Mouse (Mus musculus) ES-Bruce4 (cell line): ENCODE measurements around the gene Scfd2. TPM values are rescaled to one million over a fixed set of nuclear protein-coding genes. Genes with fewer than 3 reads are reported as not detected.

Experiments used
- H3K27ac ChIP-seq: 2 replicates; pipeline ENCODE4 v1.5.1; 2012; ENCODE audit warnings: low read length, inconsistent platforms; ENCODE audit not compliant: insufficient read depth
- H3K27me3 ChIP-seq: 2 replicates; pipeline ENCODE4 v1.6.1; 2012; ENCODE audit warnings: mild to moderate bottlenecking, low read length, inconsistent platforms; ENCODE audit not compliant: control insufficient read depth, poor library complexity, insufficient read depth, severe bottlenecking
- H3K36me3 ChIP-seq: 2 replicates; pipeline ENCODE4 v1.6.1; 2012; ENCODE audit warnings: inconsistent platforms, mild to moderate bottlenecking, low read length, moderate library complexity; ENCODE audit not compliant: control insufficient read depth, poor library complexity, insufficient read depth, severe bottlenecking
- H3K4me1 ChIP-seq: one replicate; pipeline ENCODE4 v1.8.1; 2011; ENCODE audit warnings: low read length; ENCODE audit not compliant: control insufficient read depth, insufficient read depth
- H3K4me3 ChIP-seq: 2 replicates; pipeline ENCODE4 v1.5.1; 2011; ENCODE audit warnings: low read depth, mild to moderate bottlenecking, low read length
- H3K9ac ChIP-seq: 2 replicates; pipeline ENCODE4 v1.6.1; 2012; ENCODE audit warnings: low read depth, mild to moderate bottlenecking, inconsistent platforms; ENCODE audit not compliant: poor library complexity, severe bottlenecking
- H3K9me3 ChIP-seq: replicated peaks from 2 replicates; pipeline ENCODE4 v1.6.1; 2012; ENCODE audit warnings: mild to moderate bottlenecking, low read length, inconsistent platforms; ENCODE audit not compliant: control insufficient read depth, poor library complexity, insufficient read depth, severe bottlenecking
- CTCF ChIP-seq: IDR thresholded peaks from one replicate; pipeline ENCODE4 v1.8.1; 2011; ENCODE audit warnings: low read depth, low read length
- EP300 ChIP-seq: IDR thresholded peaks from 2 replicates; pipeline ENCODE4 v1.6.1; 2011; ENCODE audit warnings: low read depth, low read length; ENCODE audit not compliant: insufficient read depth
- POLR2A ChIP-seq: IDR thresholded peaks from one replicate; pipeline ENCODE4 v1.8.1; 2011; ENCODE audit warnings: low read length; ENCODE audit not compliant: insufficient read depth
- polyA plus RNA-seq: library from polyadenylated mRNA; stranded (reverse); fragments of >200 nt; gene quantifications from 2 replicates; pipeline ENCODE4 v1.2.4, GENCODE M21; 2011; ENCODE audit warnings: low read depth; ENCODE audit not compliant: missing spikeins, insufficient read depth, insufficient read length

Gene Scfd2
- polyA plus RNA-seq, 1 experiment: 5.8 TPM

DNA sequence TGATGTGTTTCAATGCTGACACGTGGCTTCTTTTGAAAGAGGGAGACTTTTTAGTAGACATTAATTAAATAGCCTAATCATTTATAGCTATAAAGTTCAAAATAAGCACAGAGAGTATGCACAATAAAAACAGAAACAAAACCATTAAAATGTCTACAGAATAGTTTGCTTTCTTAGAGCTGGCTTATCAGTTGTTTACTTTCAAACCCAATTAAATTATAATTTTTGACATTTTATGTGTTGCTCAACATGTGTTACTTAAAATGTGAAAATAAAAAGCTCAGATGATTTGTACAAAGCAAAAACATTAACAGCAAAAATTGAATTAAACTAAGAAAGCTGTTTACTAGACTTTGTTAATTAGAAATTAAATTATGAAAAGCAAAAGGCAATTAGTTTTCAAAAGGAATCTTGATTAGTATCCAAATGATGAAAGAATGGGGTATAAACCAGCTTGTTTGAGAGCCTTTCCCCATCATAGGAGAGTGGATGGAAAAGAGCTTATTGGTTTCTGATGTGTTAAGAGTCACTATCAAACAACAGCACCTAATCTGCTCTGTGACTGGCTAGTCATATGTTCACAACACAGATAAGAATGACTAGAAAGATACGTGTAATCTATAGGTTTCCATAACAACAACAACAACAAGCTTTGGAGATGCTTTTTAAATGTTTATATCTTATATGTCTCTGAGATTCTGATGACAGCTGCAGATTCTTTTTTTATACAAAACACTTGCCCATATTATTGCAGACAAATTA lies 176.0 kb downstream of the Scfd2 start:
- no peak for TF ChIP-seq POLR2A
- Histone ChIP-seq H3K36me3 (no peaks in the 10 kb centered on the region), H3K27ac (no peak overlapping the region)

DNA sequence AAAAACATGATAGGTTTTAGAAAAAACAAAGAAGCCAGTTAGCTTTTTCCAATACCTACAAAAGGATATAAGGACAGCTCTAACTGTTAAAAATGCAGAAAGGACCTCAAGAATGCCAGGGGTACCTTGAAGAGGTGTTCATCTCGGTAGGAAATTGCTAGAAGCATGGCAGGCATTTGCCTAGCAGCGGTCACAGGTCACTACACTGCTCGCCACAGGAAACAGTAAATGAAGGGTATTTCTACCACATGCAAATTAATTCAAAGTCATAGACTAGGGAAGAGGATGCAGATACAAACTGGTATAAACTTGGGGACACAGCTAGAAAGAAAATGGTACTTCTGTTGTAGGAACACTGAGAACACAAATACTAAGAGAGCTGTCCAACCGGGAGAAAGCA lies 180.7 kb downstream of the Scfd2 start:
- H3K27ac ChIP-seq: no peak overlapping the region
- no peak for TF ChIP-seq POLR2A
- H3K27me3 ChIP-seq: no peaks in the 10 kb centered on the region
- H3K36me3 ChIP-seq: no peaks in the 10 kb centered on the region
- no peaks in the 10 kb centered on the region for H3K9me3 ChIP-seq
- H3K9ac ChIP-seq: no peak overlapping the region
- H3K4me3 ChIP-seq: no peak overlapping the region
- no peaks in the 10 kb centered on the region for H3K4me1 ChIP-seq

More for the DNA sequence above, 176.0 kb downstream of the Scfd2 start:
- Histone ChIP-seq H3K4me1 (no peaks in the 10 kb centered on the region), H3K4me3 (no peak overlapping the region), H3K9ac (no peak overlapping the region), H3K9me3 (no peaks in the 10 kb centered on the region), H3K27me3 (no peaks in the 10 kb centered on the region)

DNA sequence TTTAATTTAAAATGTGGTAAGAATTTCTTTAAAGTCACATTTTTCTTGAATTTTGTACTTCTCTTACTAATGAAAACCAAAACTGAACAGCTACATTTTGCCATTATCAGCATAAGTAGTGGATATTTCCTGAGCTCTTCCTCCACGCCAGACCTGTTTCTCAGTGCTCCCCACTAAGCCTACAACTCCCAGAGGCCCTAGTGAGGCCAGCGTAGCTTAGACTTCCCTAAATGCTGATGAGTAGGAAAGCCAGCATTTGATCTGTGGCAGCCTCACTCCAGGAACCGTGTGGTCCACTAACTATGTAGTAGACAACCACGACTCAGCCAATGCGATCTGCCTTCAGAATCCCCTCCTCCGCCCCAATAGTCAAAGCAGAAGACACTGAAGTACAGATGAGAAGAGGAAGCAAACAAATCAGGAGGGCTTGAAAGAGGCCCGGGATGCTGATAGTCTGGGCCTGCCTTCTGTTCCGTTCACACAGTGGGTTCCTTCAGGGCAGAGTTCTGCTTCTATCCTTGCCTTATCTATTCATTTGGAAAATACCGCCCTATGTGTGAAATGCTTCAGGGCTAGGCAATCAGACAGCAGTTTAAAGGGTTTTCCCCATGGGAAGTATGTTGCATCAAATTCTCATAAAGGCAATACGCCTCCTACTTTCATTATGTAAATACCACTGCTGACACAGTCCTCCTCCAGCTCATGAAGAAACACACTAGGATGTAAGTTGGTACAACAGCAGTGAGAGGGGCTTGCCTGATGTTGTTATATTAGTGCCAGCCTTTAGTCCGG lies 183.3 kb downstream of the Scfd2 start:
- H3K27me3 ChIP-seq: no peaks in the 10 kb centered on the region
- no peaks in the 10 kb centered on the region for H3K9me3 ChIP-seq
- no peak overlapping the region for H3K9ac ChIP-seq
- no peaks in the 10 kb centered on the region for H3K36me3 ChIP-seq
- no peak overlapping the region for H3K27ac ChIP-seq
- TF ChIP-seq POLR2A (no peak), EP300 (no peak), CTCF (no peak)
- no peak overlapping the region for H3K4me3 ChIP-seq
- H3K4me1 ChIP-seq: no peaks in the 10 kb centered on the region

DNA sequence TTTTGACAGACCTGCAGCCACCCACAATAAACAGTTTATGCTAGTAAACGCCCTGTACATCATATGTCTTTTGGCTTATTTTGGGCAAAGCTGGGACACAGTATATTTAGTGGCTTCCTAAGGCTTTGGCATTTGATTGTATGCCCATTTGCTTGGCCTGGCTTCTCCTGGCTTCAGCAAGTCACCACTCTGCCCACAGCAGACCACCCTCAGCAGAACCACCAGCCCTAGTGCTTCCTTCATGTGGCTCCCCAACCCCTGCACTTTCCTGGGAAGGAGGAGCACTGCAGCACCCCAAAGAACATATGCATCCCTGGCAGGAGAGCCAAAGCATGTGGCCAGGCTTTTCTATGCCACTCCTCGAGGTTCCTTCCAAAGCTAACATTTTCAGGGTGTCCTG lies 188.5 kb downstream of the Scfd2 start:
- TF ChIP-seq POLR2A: no peak
- TF ChIP-seq EP300: no peak
- TF ChIP-seq CTCF: no peak
- H3K27me3 ChIP-seq: no peaks in the 10 kb centered on the region; the same call in 1 of the 2 replicates
- no peak overlapping the region for H3K27ac ChIP-seq

DNA sequence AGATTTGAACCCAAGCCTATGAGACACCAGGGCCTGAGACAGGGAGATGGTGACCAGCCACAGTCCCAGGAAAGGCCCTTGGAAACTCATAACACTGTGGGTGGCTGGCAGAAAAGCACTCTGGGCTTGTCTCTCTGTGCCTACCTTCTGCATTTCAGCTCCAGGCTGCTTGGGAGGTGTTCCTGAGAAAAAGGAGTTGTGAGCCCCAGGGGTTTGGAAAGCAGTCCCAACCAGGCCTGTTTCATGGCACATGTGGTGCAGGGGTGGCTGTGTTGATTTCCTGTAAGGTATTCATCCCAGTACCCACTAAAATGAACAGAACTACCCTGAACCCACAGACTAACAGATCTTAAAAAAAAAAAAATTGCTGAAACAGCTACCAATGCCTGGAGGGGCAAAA lies 189.0 kb downstream of the Scfd2 start:
- H3K4me1 ChIP-seq: no peaks in the 10 kb centered on the region
- H3K9ac ChIP-seq: no peak overlapping the region
- no peaks in the 10 kb centered on the region; the same call in 1 of the 2 replicates for H3K27me3 ChIP-seq
- H3K9me3 ChIP-seq: no peaks in the 10 kb centered on the region
- TF ChIP-seq EP300: no peak
- TF ChIP-seq CTCF: no peak
- TF ChIP-seq POLR2A: no peak
- H3K4me3 ChIP-seq: no peak overlapping the region
- no peaks in the 10 kb centered on the region for H3K36me3 ChIP-seq
- H3K27ac ChIP-seq: no peak overlapping the region

More for the DNA sequence above, 188.5 kb downstream of the Scfd2 start:
- Histone ChIP-seq H3K9me3 (no peaks in the 10 kb centered on the region), H3K4me3 (no peak overlapping the region), H3K4me1 (no peaks in the 10 kb centered on the region), H3K9ac (no peak overlapping the region), H3K36me3 (no peaks in the 10 kb centered on the region)

DNA sequence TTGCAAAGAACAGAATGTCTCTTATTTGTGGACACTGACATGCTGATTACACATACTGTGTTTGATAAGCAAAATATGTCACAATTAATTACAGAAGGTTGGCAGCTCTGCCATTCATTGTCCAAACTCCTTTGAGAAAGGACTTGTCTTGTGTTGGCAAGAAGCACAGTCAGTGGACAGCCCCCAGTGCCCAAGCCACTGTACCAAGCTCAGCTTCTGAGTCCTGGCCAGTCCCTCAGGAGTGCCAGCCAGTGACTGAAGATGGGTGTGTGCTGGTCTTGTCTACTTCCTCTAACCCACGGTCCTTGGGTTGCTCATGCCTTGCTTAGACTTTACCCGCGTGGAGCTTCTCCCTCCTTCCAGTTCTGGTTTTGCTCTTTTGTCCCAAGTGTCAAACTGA lies 194.1 kb downstream of the Scfd2 start:
- no peaks in the 10 kb centered on the region for H3K9me3 ChIP-seq
- no peaks in the 10 kb centered on the region; the same call in 1 of the 2 replicates for H3K27me3 ChIP-seq
- H3K27ac ChIP-seq: no peak overlapping the region
- H3K4me3 ChIP-seq: no peak overlapping the region
- no peak overlapping the region for H3K9ac ChIP-seq
- no peak for TF ChIP-seq CTCF
- H3K4me1 ChIP-seq: no peaks in the 10 kb centered on the region
- H3K36me3 ChIP-seq: no peaks in the 10 kb centered on the region
